Mouse (Mus musculus) liver, embryonic 16.5 days (tissue): ENCODE data around the gene Slc25a3. TPM values are rescaled to one million over a fixed set of nuclear protein-coding genes. Genes with fewer than 3 reads are reported as not detected.

ENCODE experiments used
- ATAC-seq: fragments of 200-750 bp; cut with Nextera tagmentation; 2 replicates; pipeline ENCODE4 v1.8.0; 2017; ENCODE audit warnings: low read depth, mild to moderate bottlenecking, moderate number of reproducible peaks, moderate library complexity
- H3K27ac ChIP-seq: fragments of 300-500 bp; sonication (generic); 2 replicates; pipeline ENCODE4 v1.5.1; 2014; ENCODE audit warnings: mild to moderate bottlenecking, low read length
- H3K27me3 ChIP-seq: fragments of 300-500 bp; sonication (generic); 2 replicates; pipeline ENCODE4 v1.6.1; 2014; ENCODE audit warnings: low read depth, low read length, mixed read lengths; ENCODE audit not compliant: control insufficient read depth, insufficient read depth
- H3K36me3 ChIP-seq: fragments of 300-500 bp; sonication (generic); 2 replicates; pipeline ENCODE4 v1.6.1; 2014; ENCODE audit warnings: mild to moderate bottlenecking; ENCODE audit not compliant: control insufficient read depth, insufficient read depth
- H3K4me1 ChIP-seq: fragments of 300-500 bp; sonication (generic); 2 replicates; pipeline ENCODE4 v1.6.1; 2014; ENCODE audit warnings: low read depth, low read length, mixed read lengths; ENCODE audit not compliant: control insufficient read depth
- H3K4me2 ChIP-seq: fragments of 300-500 bp; sonication (generic); 2 replicates; pipeline ENCODE4 v1.6.1; 2014; ENCODE audit warnings: low read depth, low read length, mixed read lengths
- H3K4me3 ChIP-seq: fragments of 300-500 bp; sonication (generic); 2 replicates; pipeline ENCODE4 v1.5.1; 2014; ENCODE audit warnings: low read depth, mild to moderate bottlenecking, low read length
- H3K9ac ChIP-seq: fragments of 300-500 bp; sonication (generic); 2 replicates; pipeline ENCODE4 v1.6.1; 2014; ENCODE audit warnings: low read depth, low read length
- H3K9me3 ChIP-seq: fragments of 300-500 bp; sonication (generic); replicated peaks from 2 replicates; pipeline ENCODE4 v1.6.1; 2016; ENCODE audit warnings: low read length; ENCODE audit not compliant: control insufficient read depth
- WGBS: fragments of 180-500 bp; shearing (Covaris S2); extraction: QIAGEN DNeasy Blood & Tissue Kit; methylation state at CpG from one replicate; pipeline ENCODE4 v1.1.7; 2014; ENCODE audit not compliant: insufficient replicate concordance; 5-methylcytosine and 5-hydroxymethylcytosine counted together
- polyA plus RNA-seq: library from polyadenylated mRNA; unstranded; fragments of >200 nt; fragmentation: Nextera tagmentation; extraction: Ambion mirVana; gene quantifications from 2 replicates; pipeline ENCODE4 v1.2.1, GENCODE M21; 2015

Gene Slc25a3
- polyA plus RNA-seq, 1 experiment from 2014 or later, result 186 TPM

DNA sequence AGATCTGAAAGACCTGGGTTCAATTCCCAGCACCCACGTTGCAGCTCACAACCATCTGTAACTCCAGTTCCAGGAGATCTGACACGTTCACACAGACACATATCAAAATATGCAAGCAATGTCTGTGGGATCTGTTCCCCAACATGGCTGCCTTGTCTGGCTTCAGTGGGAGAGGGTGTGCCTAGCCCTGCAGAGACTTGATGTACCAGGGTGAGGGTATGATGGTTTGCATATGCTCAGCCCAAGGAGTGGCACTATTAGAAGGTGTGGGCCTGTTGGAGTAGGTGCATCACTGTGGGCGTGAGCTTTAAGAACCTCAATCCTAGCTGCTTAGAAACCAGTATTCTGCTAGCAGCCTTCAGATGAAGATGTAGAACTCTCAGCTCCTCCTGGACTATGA lies 17.9 kb downstream of the Slc25a3 start:
- H3K4me1 ChIP-seq, result no peaks in the 10 kb centered on the region
- ATAC-seq, result no peak
- no peaks in the 10 kb centered on the region for H3K27me3 ChIP-seq
- no peak overlapping the region for H3K4me3 ChIP-seq
- no peak overlapping the region for H3K4me2 ChIP-seq
- no peaks in the 10 kb centered on the region for H3K36me3 ChIP-seq
- H3K9ac ChIP-seq, result no peak overlapping the region
- H3K27ac ChIP-seq, result no peak overlapping the region
- 72% methylated on average over 3 of the region's 3 CpGs for WGBS
- no peaks in the 10 kb centered on the region for H3K9me3 ChIP-seq

DNA sequence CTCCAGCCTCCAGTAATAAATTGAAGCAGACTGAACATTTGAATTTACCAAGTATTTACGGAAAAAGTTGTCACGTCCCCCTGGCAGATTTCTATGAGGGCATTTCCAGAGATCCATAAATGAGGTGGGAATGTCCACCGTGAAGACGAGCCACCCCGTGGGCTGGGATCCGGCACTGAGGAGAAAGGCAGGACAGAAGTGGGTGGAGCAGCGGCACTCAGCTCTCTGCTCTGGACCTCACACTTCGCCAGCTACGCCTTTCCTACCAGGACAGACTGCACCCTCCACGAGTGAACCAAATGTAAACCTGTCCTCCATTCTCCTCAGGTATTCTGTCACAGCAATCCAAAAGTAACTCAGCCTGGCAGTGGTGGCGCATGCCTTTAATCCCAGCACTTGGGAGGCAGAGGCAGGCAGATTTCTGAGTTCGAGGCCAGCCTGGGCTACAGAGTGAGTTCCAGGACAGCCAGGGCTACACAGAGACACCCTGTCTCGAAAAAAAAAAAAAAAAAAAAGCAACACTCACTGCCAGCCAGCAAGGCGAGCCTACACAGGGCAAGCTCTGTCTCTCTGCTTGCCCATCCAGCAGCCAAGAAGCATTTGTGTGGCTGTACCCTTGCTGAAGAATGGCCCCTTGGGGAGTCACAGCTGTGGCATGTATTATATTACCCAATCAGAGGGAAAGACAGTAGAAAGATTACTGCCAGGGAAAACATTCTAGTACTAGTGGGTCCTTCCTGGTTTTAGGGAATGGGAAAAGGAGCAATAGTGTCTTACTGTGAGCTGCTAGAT lies 20.9 kb downstream of the Slc25a3 start:
- Histone ChIP-seq H3K9ac (no peak overlapping the region), H3K27me3 (no peaks in the 10 kb centered on the region), H3K4me2 (no peak overlapping the region), H3K36me3 (no peaks in the 10 kb centered on the region), H3K27ac (no peak overlapping the region), H3K4me1 (no peaks in the 10 kb centered on the region), H3K9me3 (no peaks in the 10 kb centered on the region), H3K4me3 (no peak overlapping the region)
- 71% methylated on average over 14 of the region's 14 CpGs for WGBS
- no peak for ATAC-seq

DNA sequence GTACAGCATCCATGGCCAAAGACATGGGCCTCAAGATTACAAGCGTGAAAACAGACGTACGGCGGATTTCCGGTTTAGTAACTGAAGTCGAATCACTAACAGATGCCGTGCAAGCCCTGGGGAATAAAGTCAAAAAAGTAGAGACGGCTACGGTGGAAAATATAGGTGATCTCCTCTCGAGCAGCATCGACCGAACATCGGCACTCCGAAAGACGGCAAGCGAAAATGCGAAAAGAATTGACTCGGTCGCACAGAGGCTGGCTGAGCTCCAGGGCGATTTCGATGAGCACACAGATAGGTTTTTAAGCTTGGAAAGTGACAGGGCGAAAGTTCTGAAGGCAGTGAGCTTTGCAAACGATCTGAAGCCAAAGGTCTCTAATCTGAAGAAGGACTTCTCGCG lies 21.9 kb downstream of the Slc25a3 start:
- 87% methylated on average over 25 of the region's 25 CpGs for WGBS
- no peak overlapping the region for H3K4me3 ChIP-seq
- H3K4me1 ChIP-seq, result no peaks in the 10 kb centered on the region
- no peak overlapping the region for H3K9ac ChIP-seq
- H3K27me3 ChIP-seq, result no peaks in the 10 kb centered on the region
- no peak overlapping the region for H3K27ac ChIP-seq
- no peaks in the 10 kb centered on the region for H3K36me3 ChIP-seq
- H3K4me2 ChIP-seq, result no peak overlapping the region
- no peaks in the 10 kb centered on the region for H3K9me3 ChIP-seq
- ATAC-seq, result no peak

DNA sequence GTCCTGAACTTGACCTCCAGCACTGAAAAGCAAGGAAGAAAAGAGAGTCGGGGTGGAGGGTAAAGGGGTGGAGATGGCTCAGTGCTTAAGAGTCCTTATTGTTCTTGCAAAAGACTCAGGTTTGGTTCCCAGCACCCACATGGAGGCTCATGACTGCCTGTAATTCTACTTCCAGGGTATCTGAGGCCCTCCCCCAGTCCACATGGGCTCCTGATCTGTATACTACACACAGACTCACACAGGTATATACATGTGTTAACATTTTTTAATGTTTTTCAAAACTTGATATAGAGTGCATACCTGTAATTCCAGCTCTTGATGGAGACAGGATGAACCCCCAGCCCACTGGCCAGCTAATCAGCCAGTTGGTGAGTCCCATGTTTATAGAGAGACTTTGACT lies 23.8 kb downstream of the Slc25a3 start:
- 77% methylated on average over 1 of the region's 1 CpGs for WGBS

DNA sequence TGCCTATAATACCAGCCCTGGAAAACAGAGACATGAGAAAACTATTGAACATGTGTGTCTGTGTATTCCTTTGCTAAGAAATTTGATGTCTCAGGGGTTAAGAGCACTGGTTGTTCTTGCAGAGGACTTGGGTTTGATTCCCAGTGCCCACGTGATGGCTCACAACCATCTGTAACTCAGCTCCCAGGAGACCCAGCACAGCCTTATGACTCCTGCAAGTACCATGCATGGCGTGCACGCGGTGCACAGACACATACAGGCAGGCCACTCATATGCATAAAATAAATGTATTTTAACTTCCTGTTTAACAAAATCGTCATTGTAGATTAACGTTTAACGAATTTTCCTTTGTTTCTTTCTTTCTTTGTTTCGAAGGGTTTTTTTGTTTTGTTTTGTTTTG lies 25.8 kb downstream of the Slc25a3 start:
- Histone ChIP-seq H3K9ac (no peak overlapping the region), H3K4me3 (no peak overlapping the region), H3K4me1 (no peaks in the 10 kb centered on the region), H3K9me3 (no peaks in the 10 kb centered on the region), H3K27ac (no peak overlapping the region), H3K4me2 (no peak overlapping the region), H3K27me3 (no peaks in the 10 kb centered on the region), H3K36me3 (no peaks in the 10 kb centered on the region)
- WGBS, result 76% methylated on average over 8 of the region's 8 CpGs
- no peak for ATAC-seq

More for the DNA sequence above, 23.8 kb downstream of the Slc25a3 start:
- no peak overlapping the region for H3K9ac ChIP-seq
- H3K27me3 ChIP-seq, result no peaks in the 10 kb centered on the region
- no peaks in the 10 kb centered on the region for H3K36me3 ChIP-seq
- H3K4me3 ChIP-seq, result no peak overlapping the region
- no peaks in the 10 kb centered on the region for H3K4me1 ChIP-seq
- H3K9me3 ChIP-seq, result no peaks in the 10 kb centered on the region
- H3K27ac ChIP-seq, result no peak overlapping the region
- no peak for ATAC-seq
- no peak overlapping the region for H3K4me2 ChIP-seq

DNA sequence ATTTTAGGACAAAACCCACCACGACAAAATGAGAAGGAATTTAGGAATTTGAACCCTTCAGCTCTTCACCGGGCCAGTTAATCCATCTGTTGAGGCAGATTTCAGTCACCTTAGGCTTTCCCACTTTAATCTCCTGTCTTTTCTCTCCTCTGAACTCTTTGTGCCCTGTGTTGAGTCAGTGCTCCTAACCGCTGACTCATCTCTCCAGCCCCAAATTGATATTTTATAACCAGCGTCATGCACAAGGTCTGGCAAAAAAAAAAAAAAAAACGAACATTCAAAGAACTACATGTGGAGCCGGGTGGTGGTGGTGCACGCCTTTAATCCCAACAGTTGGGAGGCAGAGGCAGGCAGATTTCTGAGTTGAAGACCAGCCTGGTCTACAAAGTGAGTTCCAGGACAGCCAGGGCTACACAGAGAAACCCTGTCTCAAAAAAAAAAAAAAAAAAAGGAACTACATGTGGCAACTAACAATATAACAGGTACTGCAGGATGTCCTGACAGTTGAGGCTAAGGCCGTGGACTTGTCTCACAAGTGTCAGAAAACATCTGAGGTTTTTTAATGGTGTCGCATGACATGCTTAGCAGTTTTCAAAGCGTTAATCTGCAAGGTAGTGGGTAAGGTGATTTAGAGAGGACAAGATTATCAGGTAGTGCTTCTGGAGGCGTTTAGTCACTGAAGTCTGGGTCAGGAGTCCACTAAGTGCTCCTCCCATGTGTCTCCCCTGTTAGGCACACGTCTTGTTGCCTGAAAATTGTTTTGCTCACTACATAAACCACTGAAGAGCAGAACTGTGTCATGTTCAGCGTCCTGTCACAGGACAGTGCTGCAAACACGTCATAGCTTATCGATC lies 29.4 kb downstream of the Slc25a3 start:
- Histone ChIP-seq H3K9me3 (no peaks in the 10 kb centered on the region), H3K4me1 (no peaks in the 10 kb centered on the region), H3K4me2 (no peak overlapping the region), H3K9ac (no peak overlapping the region), H3K27me3 (no peaks in the 10 kb centered on the region), H3K36me3 (no peaks in the 10 kb centered on the region), H3K27ac (no peak overlapping the region), H3K4me3 (no peak overlapping the region)
- ATAC-seq, result no peak
- 63% methylated on average over 15 of the region's 15 CpGs for WGBS

DNA sequence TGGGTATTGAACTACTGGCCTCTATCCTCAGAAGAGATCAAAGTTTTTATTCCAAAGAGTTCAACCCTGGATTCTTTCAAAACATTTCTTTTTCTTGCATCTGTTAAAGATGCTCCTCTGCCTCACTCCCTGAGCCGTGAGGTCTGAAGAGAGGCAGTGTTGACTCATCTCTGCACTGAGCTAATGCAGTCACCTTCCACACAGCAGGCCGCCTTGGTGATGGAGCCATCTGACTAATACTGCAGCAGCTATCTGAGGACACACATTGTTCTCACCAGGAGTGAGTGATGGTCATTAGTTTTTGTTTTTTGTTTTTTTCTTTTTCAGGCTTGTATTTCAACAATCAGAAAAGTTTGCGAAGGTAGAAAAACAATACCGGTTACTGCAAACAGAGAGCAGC lies 31.0 kb downstream of the Slc25a3 start:
- Histone ChIP-seq H3K4me3 (no peak overlapping the region), H3K27ac (no peak overlapping the region), H3K4me1 (no peaks in the 10 kb centered on the region), H3K9ac (no peak overlapping the region), H3K36me3 (no peaks in the 10 kb centered on the region), H3K27me3 (no peaks in the 10 kb centered on the region), H3K4me2 (no peak overlapping the region), H3K9me3 (no peaks in the 10 kb centered on the region)
- no peak for ATAC-seq
- 72% methylated on average over 4 of the region's 4 CpGs for WGBS

DNA sequence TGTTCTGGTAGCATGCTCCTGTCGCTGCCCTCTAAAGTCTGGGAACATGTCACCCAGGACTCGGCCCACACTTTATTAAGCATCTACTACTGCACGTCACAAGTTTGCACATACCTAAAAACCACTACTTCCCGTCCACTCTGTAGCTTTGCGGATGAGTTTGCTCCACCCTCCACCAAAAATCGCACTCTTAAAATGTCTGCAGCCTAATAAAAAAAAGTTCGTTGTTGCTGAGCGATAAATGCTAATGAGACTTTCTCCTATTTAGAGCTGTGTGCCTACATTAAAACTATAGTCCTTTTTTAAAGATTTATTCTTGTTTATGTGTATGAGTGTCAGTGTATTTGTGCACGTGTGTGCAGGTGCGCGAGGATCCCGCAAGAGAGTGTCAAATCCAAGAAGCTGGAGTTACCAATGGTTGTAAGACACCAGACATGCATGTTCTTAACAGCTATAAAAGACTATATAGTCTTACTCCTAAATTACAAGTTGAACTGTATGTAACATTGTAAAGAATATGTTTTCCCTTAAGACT lies 40.4 kb downstream of the Slc25a3 start:
- Histone ChIP-seq H3K4me3 (peak overlapping the region; percentile 99), H3K27ac (0 out of 2 replicates have a peak overlapping the region, but pooled peaks have one; percentile 74), H3K36me3 (peaks cover 7% of the 10 kb centered on the region), H3K9me3 (no peaks in the 10 kb centered on the region), H3K4me1 (peaks cover 11% of the 10 kb centered on the region), H3K27me3 (no peaks in the 10 kb centered on the region), H3K4me2 (peak overlapping the region; percentile 96), H3K9ac (peak overlapping the region; percentile 77)
- WGBS, result 35% methylated on average over 12 of the region's 12 CpGs
- no peak for ATAC-seq
